Mouse (Mus musculus): Measurements from ENCODE around the gene Olfr525.

Olfr525 gene

GRCm38 (mm10) chr7:140320558-140320957, at the start of gene Olfr525:
TSS of gene Olfr525 (plus strand) at chr7:140320858.
- DNase-seq: peak; percentile 8

- DNase-seq: no peak
These were observed 24.9 kb upstream of the Olfr525 start for GRCm38 (mm10) chr7:140295746-140296145.

- no peak for DNase-seq
These were observed 23.8 kb upstream of the Olfr525 start for GRCm38 (mm10) chr7:140296876-140297275.

- DNase-seq: no peak
These were observed 21.2 kb upstream of the Olfr525 start for GRCm38 (mm10) chr7:140299416-140299815.

GRCm38 (mm10) chr7:140319861-140320385, 735 bp upstream of the Olfr525 start:
- DNase-seq: no peak

DNA sequence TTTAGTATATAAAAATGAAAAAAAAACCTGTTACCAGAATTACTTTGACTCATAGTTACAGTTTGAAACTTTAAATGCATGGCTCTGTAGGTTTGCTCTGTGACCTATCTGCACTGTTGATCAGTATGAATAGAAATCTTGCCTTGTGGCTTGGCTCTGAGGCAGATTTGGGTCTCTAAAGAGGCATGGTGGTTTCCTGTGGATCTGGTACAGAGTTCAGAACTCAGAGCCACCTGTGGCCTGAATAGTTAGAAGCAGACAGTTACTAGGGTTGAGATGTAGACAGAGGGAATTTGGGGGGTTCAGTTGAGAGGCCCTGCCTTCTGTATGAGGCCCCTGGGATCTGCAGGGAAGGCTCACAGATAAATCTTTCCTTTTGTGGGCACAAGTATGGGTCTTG, 477 bp downstream of the Olfr525 start:
- peak; percentile 41 for DNase-seq

DNA sequence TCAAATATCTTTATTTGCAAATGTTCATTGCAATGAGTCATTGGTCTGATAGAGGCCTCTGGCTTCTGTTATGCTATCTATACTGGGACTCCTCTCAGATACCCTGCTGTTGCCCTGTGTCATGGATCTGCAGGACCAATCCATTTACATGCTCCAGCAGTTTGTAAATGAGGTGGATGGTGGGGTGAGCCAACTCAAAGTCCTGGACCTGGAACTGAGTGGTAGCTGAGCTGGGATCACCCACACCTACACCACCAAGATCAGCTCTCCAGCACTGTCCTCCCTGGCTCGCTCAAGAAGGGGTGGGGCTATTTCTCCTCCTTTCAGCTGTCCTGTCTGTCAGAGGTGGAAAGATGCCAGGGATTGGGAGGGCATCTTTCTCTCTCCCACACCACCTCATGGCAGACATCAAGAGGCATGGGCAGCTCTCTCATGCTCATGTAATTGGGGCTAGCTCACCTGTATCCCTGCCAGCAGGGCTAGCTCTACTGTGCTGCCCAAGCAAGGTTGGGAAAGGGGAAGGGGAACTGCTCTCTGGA, 9.2 kb downstream of the Olfr525 start:
- no peak for DNase-seq

- no peak for DNase-seq
These were observed 13.1 kb downstream of the Olfr525 start, which contains the start of gene Olfr527 for GRCm38 (mm10) chr7:140333717-140334116. TSS of gene Olfr527 (plus strand) at chr7:140334017.

DNA sequence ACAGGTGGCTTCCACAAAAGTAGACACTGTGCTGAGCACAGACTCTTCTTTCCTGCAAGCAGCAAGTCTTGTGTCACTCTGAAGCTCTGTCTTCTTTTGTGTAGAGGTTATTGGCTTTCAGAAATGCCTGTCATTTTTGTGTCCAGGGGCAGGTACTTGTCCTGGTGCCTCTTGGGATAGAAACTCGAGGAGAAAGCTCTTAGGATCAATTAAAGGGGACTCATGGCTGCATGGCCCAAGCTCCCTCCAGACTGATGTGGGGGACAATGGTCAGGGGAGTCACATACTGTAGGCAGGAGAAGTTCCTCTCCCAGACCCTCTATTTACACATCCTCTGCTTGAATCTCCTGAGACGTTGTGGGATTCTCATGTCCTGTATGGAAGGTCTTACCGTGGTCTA, 40.9 kb downstream of the Olfr525 start, which contains the start of gene Olfr60:
Gene Olfr60, minus strand, starts transcription at position 101 of the 400 bp plus-strand sequence.
- DNase-seq: no peak

DNA sequence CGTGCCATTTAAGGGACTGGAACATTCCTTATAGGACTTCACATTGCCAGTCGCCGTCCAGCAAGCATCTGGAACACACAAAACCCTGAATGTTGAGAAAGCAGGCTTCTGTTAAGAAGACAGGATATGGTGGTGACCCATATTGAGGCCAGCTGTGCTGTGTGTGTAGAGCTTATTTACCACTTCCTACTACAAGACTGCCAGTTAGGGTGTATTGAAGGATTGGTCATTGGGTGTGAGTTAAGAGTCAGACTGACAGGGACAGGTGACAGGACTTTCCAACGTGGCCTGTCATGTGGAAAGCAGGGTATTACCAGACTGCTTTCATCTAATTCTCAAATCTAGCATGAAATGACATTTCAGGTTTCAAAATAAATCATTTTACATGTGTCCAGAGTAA, 53.6 kb downstream of the Olfr525 start:
- DNase-seq: peak; percentile 16

DNA sequence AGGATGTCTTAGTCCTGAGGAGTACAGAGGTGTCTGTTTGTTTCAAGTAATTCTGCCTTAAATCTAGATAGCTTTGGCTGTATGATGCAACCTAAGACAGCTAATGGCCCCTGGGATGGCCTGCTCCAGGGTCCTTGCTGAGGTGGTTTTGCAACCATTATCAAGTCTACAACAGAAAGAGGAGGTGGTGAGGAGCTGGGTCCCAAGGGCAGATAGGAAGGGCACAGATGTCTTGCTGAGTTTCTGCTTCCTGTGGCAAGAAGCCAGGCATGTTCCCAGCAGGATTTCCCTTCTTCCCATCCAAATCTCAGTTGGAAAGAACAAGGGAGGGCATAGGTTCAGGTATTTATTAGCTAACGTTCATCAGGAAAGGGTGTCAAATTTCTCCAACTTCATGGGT, 55.6 kb downstream of the Olfr525 start, which contains the start of gene Olfr530:
Gene Olfr530, minus strand, starts transcription at position 101 of the 400 bp plus-strand sequence.
- DNase-seq: no peak

- no peak for DNase-seq
These were observed 56.3 kb downstream of the Olfr525 start for GRCm38 (mm10) chr7:140376911-140377310.

Data from thymus, postnatal 25 days (tissue).